Mouse (Mus musculus): ENCODE data around the gene Gpr156.

DNA sequence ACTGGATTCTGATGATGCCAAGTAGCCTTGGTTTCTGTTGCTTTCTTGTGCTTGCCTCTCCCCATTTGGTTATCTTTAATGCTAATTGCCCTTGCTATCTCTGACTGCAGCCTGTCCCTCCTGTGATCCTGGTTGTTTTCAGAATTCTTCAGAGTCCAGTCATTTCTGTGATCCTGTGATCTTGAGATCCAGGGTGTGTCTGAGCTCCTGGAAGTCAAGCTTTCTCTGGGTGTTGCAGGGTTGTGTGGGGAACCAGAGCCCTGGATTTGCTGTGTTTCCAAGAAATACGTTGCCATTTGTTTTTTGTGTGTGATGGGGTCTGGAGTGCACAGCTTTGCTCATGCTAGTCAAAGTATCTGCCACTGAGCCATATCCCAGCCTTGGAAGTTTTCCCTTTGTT, 65.6 kb downstream of the Gpr156 start:
- TF ChIP-seq CTCF (IDR thresholded peaks at IDR 0.05; ENCODE audit: low read depth) (no peak), EP300 (IDR thresholded peaks at IDR 0.05; ENCODE audit: low read depth) (no peak)

Measured in liver, postnatal 0 days (tissue).